Mouse (Mus musculus) cerebellum, adult 2 months (tissue): ENCODE results near the gene Uvrag.

Experiments used
- CTCF ChIP-seq: fragments of 200-500 bp; IDR thresholded peaks from 2 replicates; pipeline ENCODE4 v1.5.1; 2011; ENCODE audit warnings: low read depth, mild to moderate bottlenecking, control low read depth, low read length, moderate library complexity, borderline replicate concordance; ENCODE audit not compliant: insufficient read depth
- POLR2A ChIP-seq: fragments of 200-500 bp; IDR thresholded peaks from 2 replicates; pipeline ENCODE4 v1.6.1; 2011; ENCODE audit warnings: low read length, control low read depth, borderline replicate concordance; ENCODE audit not compliant: insufficient read depth

GRCm38 (mm10) chr7:99132597-99132996, 8.3 kb downstream of the Uvrag start:
- no peak for TF ChIP-seq CTCF
- no peak for TF ChIP-seq POLR2A
